Mouse (Mus musculus): ENCODE measurements around the gene Ppp1r9b.
"Not testable (repeated sequence)": the region's sequence is repeated elsewhere in the genome, so short reads cannot be mapped to it uniquely, and the experiment has no call there.

Ppp1r9b gene

DNA sequence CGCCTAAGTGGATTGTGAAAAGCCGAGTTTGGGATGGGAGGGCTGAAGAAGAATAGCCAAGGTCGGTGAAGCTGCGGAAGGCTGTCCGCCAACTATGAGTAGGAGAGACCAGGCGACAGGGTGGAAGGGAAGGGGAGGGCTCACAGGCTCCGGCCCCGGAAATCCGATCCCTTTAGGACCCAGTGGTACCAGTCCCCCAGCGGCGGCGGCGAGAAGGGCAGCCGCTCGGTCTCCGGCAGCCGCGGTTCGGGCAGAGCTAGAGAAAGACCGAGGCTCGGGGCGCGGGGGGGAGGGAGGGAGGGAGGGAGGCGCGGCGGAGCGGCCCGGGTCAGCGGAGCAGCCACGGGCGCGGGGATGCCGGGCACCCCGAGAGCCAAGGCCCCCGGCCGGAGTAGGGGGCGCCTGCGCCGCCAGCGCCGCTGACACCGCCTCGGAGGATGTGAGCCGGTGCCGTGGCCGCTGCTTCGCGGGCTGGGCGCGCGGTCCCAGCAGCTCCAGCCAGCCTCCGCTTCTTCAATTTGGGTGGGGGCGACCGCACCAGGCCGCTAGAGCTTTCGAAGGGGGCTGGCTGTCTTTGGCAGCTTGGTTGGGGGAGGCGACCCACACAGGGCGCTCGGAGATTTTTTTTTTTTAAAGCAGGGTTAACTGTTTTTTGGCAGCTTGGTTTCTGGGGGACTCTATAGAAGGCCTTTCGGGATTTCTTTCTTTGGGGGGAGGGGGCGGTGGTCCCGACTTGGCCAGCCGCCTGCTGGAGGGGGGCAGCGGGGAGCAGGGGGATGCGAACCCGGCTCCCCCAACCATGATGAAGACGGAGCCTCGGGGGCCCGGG lies at the start of gene Ppp1r9b:
Gene Ppp1r9b, plus strand, starts transcription at position 287 of the 829 bp plus-strand sequence.
- in situ Hi-C loops (cut with MboI): no loop called here

- in situ Hi-C loops (cut with MboI): no loop called here
Measured at GRCm38 (mm10) chr11:94941121-94941520, 49.7 kb upstream of the Ppp1r9b start.

GRCm38 (mm10) chr11:94941776-94942175 lies 49.1 kb upstream of the Ppp1r9b start:
- in situ Hi-C loops (cut with MboI): no loop called here

DNA sequence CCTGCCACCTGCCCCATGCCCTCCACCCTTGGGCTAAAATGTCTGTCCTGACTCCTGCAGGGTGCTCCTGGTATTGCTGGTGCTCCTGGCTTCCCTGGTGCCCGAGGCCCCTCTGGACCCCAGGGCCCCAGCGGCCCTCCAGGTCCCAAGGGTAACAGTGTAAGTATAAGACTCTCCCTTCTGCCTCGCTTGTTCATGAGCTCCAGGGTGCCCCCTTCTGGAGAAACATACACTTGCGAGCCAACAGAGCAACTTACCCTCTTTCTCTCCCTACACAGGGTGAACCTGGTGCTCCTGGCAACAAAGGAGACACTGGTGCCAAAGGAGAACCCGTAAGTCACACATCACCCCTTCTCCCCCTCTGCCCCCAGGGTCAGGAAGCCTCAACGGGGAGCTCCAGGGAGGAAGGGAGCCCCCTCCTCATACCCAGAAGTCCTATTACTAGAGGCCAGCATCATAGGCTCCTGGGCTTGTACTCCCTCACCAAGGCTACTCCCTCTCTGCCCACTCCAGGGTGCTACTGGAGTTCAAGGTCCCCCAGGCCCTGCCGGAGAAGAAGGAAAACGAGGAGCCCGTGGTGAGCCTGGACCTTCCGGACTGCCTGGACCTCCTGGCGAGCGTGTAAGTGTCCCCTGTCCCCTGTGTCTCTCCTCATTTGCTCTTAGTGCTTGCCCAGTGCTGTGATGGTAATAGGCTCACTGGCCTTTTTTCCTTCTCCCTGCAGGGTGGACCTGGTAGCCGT lies 48.4 kb upstream of the Ppp1r9b start:
- in situ Hi-C loops (cut with MboI): no loop called here

DNA sequence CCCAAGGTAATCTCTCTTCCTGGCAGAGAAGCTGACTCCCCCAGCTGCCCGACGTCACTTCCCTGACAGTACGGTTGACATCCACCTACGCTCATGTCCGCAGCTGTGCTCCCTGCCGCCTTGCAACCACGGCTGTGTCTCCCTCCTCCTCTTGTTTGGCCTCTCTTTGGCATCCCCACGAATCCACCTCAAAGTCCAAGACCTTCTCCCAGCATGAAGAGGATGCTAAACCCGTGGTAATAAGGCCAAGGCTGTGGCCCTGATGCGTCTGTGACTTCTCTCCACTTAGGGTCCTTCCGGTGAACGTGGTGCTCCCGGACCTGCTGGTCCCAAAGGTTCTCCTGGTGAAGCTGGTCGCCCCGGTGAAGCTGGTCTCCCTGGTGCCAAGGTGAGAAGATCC lies 47.8 kb upstream of the Ppp1r9b start:
- in situ Hi-C loops (cut with MboI): no loop called here

DNA sequence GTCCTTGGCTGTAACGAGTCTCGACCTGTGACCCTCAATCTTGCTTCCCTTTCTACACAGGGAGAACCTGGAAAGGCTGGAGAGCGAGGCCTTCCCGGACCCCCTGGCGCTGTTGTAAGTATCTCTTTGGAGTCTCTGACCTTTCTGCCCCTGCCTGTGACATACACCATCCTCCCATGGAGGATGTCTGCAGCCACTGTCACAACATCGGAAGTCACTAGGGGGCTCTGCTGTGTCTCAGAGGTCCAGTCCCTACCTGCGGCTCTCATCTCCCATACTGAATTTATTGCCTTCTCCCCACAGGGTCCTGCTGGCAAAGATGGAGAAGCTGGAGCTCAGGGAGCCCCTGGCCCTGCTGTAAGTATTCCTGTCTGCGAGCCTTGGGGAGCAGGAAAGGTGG lies 46.5 kb upstream of the Ppp1r9b start:
- in situ Hi-C loops (cut with MboI): no loop called here

- in situ Hi-C loops (cut with MboI): no loop called here
Measured at GRCm38 (mm10) chr11:94945236-94945635, 45.6 kb upstream of the Ppp1r9b start.

- in situ Hi-C loops (cut with MboI): no loop called here
Measured at GRCm38 (mm10) chr11:94952169-94952568, 38.7 kb upstream of the Ppp1r9b start.

DNA sequence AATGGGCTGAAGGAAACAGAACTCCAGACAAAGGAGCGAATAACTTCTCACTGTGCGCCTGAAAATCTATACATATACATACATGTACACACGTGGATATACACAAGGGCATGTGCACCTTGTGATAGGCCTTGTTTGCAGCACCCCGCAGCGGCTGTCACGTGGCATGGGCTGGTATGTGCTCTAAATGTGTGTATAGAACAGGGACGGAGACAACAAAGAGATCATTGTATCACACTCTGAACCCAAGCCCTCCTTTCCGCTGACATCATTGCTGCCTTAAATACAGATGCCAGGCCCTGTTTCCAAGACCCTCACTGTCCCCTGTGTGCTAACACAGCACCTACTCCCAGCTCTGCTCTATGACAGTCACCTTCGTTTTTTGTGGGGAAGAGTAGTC lies 35.7 kb upstream of the Ppp1r9b start:
- in situ Hi-C loops (cut with MboI): no loop called here

DNA sequence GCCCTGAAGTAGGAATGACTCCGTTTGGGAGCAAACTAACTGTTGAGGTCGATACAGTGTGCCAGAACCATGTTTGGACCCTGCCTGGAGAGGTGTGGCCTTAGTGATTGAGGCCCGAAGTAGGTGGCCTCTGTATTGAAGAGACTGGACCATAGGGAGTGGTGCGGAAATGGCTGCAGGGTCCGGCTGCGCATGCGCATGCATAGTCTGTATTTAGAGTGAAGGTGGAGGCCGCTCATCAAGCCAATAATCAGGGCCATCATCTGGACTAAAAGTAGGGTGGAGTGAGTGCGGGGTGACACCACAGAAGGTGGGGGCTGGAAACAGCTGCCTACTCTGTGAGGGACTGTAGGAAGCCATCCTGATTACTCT lies 33.2 kb upstream of the Ppp1r9b start:
- in situ Hi-C loops (cut with MboI): no loop called here

DNA sequence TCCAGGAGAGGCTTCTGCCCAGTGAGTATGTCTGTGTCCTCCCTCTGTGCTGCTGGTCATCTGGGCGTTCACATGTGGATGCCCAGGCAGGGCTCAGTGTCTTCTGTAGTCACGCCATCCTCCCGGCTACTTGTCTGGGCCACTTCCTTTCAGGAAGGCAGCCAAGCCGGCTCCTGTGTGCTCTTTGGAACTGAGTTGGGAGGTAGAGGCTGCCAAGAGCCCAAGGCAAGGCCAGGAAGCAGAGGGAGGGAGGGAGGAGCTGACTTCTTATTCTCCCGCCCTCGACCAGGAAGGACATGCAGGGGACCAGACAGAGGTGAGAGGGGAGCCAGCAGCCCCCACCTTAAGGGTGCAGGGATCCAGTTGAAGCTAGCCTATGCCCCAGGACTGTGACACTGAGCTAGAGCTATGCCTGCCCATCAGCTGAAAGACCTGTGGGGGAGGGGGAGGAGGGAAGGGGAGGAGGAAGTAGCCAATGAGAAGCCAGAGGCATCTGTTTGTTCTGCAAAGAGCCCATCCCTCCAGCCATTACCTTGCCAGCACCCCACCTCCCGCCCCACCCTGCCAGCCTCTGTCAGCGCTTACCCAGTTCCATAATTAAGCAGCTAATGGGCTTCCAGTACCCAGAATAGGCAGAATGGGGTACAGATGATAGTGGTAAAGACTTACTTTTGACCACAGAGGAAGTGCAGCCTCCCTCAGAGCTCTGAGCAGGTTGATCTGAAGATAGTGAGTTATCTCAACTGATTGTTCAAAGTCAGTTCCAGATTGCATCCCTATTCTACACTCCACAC lies 32.6 kb upstream of the Ppp1r9b start:
- in situ Hi-C loops (cut with MboI): no loop called here

DNA sequence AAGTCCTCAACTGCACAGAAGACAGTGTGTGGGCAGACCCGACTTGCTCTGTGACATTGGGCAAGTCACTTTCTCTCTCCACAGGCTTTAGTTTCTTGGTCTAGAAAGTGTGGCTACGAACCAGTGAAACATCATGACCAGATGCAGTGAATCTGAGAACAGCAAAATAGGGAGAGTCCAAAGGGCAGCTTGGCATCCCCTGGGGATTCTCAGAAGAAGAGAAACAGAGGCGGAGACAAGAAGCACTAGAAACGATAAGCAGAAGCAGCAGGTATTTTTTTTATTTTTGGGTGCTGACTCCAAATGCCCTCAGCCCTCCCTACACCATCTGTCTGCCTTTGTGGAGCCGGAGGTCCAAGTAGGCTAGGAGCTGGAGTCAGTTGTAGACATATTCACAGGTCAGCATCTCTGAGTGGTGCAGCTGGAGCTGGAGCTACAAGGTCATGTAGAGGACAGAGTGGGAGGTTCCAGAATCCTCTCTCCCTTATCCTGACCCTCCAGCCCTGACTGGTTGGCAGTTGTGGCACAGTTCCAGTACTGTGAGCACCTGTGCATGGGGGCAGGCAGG lies 28.2 kb upstream of the Ppp1r9b start:
- in situ Hi-C loops (cut with MboI): no loop called here

- in situ Hi-C loops (cut with MboI): no loop called here
Measured at GRCm38 (mm10) chr11:94967419-94967818, 23.4 kb upstream of the Ppp1r9b start, which contains the start of gene Hils1. Gene Hils1 (plus strand): TSS chr11:94967593.

GRCm38 (mm10) chr11:94968187-94968586 lies 22.6 kb upstream of the Ppp1r9b start:
- in situ Hi-C loops (cut with MboI): no loop called here

DNA sequence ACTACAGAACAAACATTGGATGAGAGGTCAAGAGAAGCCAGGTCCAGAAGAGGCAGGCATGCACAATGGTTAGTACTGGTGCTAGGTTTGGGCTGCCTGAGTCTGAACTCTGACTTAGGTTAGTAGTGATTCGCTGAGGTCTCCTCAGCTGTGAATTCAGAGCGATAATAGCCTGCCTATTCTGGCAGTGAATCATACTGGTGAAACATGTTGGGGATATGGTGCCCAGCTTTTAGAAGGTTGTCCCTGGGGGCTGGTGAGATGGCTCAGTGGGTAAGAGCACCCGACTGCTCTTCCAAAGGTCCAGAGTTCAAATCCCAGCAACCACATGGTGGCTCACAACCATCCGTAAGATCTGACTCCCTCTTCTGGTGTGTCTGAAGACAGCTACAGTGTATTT lies 21.1 kb upstream of the Ppp1r9b start:
- in situ Hi-C loops (cut with MboI): not testable (repeated sequence)

GRCm38 (mm10) chr11:94970210-94970943 lies 20.5 kb upstream of the Ppp1r9b start:
- in situ Hi-C loops (cut with MboI): no loop called here

DNA sequence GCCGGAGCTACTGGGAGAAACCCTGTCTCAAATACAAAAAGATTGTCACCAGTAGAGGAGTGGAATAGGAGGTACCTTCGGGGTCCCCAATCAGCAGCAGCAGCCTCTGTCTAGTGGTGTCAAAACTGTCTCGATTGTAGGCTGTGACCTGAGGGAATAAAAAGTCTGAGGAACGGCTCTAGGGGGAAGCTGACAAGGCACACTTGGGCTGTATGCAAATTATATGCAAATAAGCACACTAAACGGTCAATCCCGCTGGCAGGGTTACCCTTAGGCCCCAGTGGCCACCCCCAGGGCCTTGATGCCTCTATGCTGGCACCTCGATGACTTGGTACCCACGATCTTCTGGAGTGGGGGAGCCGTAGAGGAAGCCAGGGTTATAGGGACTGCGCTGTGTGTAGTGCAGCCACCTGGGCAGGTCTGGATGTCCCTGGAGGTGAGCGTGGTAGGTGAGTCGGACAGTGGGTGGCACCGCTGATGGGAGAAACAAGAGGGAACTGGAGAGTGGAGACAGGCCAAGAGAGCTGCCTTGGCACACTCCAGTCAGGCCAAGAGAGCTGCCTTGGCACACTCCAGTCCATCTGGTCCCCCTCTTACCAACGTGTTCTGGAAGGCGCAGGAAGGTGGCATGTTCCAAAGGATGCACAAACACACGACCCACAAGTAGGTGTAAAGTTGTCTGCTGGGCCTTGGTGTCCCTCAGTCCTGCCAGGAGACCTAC lies 18.8 kb upstream of the Ppp1r9b start:
- in situ Hi-C loops (cut with MboI): no loop called here

- in situ Hi-C loops (cut with MboI): no loop called here
Measured at GRCm38 (mm10) chr11:94972887-94973286, 17.9 kb upstream of the Ppp1r9b start.

GRCm38 (mm10) chr11:94973313-94973712 lies 17.5 kb upstream of the Ppp1r9b start:
- in situ Hi-C loops (cut with MboI): no loop called here

DNA sequence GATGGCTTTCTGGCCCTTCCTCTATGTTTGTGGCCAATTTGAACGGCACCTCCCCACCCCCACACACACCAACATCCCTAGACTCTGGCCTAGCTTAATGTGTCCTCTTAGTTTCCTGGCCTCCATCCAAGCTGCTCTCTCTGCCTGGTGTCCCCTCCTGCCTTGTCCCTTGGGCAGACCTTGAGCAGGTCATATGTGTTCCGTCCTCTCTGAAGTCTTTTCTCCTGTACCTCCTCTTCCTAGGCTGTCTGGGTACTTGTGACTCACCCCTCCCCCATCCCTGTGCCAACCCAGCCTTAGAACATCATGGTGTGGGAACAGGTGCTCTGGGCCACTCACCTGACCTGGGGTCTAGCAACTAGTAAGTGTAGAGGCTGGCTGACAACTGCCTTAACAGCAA lies 15.9 kb upstream of the Ppp1r9b start:
- in situ Hi-C loops (cut with MboI): no loop called here

DNA sequence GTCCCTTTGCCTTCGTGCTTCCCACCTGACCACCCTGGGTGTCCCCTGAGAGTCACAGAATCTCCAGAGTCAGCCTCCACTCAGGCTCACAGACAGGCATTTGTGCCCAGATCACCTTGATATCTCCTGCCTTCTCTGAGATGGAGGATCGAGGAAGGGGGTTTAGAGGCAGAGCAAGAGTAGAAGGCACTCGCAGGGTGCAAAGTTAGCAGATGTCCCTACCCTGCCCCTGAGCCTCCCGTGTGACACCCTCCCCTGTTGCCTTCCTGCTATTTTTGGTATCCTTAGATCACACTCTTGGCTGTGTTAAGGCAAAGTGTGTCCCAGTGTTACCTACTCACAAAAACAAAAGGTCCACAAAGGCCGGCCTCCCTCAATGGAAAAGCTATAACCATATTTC lies 14.6 kb upstream of the Ppp1r9b start, which contains the start of gene Sgca:
Gene Sgca, minus strand, starts transcription at position 129 of the 400 bp plus-strand sequence.
- in situ Hi-C loops (cut with MboI): no loop called here

Data from mature B cell (primary cell).